Mouse (Mus musculus): ENCODE measurements around the gene Bank1.
A peak's percentile ranks its signal among the peaks of the same experiment; 100 is the strongest.

Bank1 gene

DNA sequence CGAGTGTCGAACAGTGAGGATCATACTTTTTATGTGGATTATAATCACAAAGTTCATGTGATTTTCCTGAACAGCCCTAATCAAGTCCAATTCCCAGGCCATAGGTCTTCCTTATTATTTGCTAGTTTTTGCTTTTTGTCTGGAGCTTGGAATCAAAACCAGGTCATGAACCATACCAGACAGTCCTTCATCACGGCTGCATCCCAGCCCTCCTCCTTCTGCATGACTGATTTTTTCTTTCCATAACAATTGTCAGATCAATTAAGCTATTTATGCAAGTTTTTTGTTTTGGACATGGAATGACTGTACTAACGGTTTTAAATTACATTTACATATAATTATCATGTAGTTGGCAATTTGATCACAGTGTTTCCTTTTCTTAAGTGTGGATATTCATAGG lies 315.2 kb downstream of the Bank1 start:
- no peak for DNase-seq (ENCODE audit: inconsistent age in 2 of 2, low spot score in 1 of 2)

DNA sequence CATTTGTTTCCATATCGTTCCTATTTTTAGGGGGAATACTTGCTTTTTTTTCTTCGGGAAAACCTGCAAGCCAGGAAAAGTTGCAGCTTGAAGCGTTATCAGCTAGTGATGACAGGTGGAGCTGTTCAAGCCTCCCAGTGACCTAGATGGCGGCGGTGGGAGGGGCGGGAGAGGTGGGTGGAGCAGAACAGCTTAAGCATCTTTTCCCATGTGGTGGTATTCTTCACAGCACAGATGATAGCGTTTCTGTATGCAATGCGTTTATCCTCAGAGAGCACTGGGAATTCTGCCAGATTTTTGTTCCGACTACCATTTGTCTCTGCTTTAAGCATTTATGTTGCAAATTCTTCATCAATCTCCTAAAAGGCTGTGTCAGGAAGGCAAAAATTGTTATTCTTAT lies 318.0 kb downstream of the Bank1 start:
- DNase-seq (ENCODE audit: inconsistent age in 2 of 2, low spot score in 1 of 2): peak in 1 of 2 experiments; percentile 32

DNA sequence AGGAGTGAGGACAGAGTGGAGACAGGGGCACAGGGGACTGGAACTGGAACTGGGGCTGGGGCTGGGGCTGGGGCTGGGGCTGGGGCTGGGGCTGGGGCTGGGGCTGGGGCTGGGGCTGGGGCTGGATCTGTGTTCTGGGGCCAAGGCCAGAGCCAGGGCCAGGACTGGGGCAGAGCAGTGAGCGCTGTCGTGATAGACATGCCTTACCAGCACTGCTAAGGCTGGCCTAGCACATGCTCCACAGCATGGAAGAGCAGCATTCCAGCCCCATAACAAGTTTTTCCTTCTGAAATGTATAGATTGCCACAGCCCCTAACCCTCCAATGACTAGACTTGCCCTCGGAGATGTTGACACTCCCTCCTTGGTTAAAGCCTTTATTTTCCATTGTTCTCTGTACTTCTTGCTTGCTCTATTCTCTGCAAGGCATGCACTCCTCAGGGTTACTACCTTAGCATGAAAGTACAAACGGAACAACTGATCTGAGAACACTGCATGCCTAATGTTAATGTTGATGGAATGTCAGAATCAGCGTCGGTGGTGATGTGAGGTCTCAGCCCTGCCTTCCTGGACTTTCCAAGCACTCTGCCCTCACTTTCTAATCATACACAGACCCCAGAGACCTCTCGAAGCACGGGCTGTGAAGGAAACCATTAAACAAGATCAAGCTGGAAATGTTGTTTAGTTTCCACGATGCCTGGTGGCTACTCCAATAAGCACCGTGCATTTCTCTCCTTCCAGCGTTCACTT lies 318.6 kb downstream of the Bank1 start:
- DNase-seq (ENCODE audit: inconsistent age in 2 of 2, low spot score in 1 of 2): no peak

Data from adrenal gland, adult (tissue).